Mouse (Mus musculus): ENCODE results near the gene Ulk4.

DNA sequence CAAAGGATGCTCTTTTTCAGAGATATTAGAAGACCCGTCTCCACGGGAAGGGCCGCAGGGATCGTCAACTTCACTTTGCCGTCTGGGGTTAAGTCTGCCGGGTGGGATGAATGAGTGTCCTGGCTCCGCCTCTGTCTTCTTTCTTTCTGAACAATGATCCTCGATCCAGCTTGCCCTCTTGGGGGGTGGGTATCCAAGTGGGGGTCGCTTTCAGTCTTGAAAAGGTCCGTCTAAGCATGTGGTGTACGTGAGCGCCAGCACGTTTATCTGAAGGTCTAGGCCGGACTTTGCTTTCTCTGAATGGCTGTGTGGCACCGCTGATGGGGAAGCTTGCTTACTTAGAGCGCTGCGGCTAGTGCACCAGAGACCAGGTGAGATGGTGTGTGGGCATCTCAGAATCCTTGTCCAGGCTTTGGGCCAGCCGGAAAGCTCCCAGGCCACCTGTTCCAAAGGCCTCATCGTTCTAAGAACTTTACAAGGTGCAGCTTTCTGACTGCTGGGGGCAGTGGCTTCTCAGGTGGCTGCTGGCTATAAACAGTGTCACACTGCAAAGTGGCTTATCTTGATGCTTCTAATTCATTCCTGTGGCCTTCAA lies 23.1 kb upstream of the Ulk4 start:
- TF ChIP-seq GATA1 (IDR thresholded peaks at IDR 0.05; ENCODE audit: borderline replicate concordance, low read length) (no peak), FLI1 (IDR thresholded peaks at IDR 0.05; ENCODE audit: low read length) (no peak)

Data from megakaryocyte, embryonic 14.5 days (primary cell).